Mouse (Mus musculus) embryonic facial prominence, embryonic 15.5 days (tissue): ENCODE results near the gene Fmnl1. TPM values are rescaled to one million over a fixed set of nuclear protein-coding genes. Genes with fewer than 3 reads are reported as not detected.

Experiments
- ATAC-seq: fragments of 200-750 bp; cut with Nextera tagmentation; 2 replicates; pipeline ENCODE4 v1.8.0; 2017; ENCODE audit warnings: low read depth, moderate TSS enrichment; ENCODE audit not compliant: insufficient number of reproducible peaks, low FRiP score, low TSS enrichment
- H3K27ac ChIP-seq: fragments of 300-500 bp; sonication (generic); replicated peaks from 2 replicates; pipeline ENCODE4 v1.5.1; 2015; ENCODE audit warnings: mild to moderate bottlenecking, inconsistent platforms
- H3K27me3 ChIP-seq: fragments of 300-500 bp; sonication (generic); 2 replicates; pipeline ENCODE4 v1.6.1; 2015; ENCODE audit warnings: inconsistent platforms
- H3K36me3 ChIP-seq: fragments of 300-500 bp; sonication (generic); 2 replicates; pipeline ENCODE4 v1.6.1; 2015; ENCODE audit warnings: mild to moderate bottlenecking, inconsistent platforms
- H3K4me1 ChIP-seq: fragments of 300-500 bp; sonication (generic); 2 replicates; pipeline ENCODE4 v1.6.1; 2015; ENCODE audit warnings: inconsistent platforms
- H3K4me2 ChIP-seq: fragments of 300-500 bp; sonication (generic); replicated peaks from 2 replicates; pipeline ENCODE4 v1.6.1; 2015; ENCODE audit warnings: mild to moderate bottlenecking, inconsistent platforms
- H3K4me3 ChIP-seq: fragments of 300-500 bp; sonication (generic); replicated peaks from 2 replicates; pipeline ENCODE4 v1.5.1; 2015; ENCODE audit warnings: mild to moderate bottlenecking, inconsistent platforms
- H3K9ac ChIP-seq: fragments of 300-500 bp; sonication (generic); 2 replicates; pipeline ENCODE4 v1.6.1; 2015; ENCODE audit warnings: inconsistent platforms
- H3K9me3 ChIP-seq: fragments of 300-500 bp; sonication (generic); replicated peaks from 2 replicates; pipeline ENCODE4 v1.6.1; 2016; ENCODE audit warnings: inconsistent platforms
- WGBS: fragments of 180-500 bp; shearing (Covaris S2); methylation state at CpG from one replicate; pipeline ENCODE4 v1.1.7; 2015; 5-methylcytosine and 5-hydroxymethylcytosine counted together
- polyA plus RNA-seq: library from polyadenylated mRNA; unstranded; fragments of >200 nt; fragmentation: Nextera tagmentation; extraction: Ambion mirVana; gene quantifications from 2 replicates; pipeline ENCODE4 v1.2.1, GENCODE M21; 2015

Gene Fmnl1
- 2.7 TPM in 2 replicates for polyA plus RNA-seq

GRCm38 (mm10) chr11:103170494-103171285, at the start of gene Fmnl1:
Gene Fmnl1, plus strand, starts transcription at chr11:103171107.
- 1% methylated on average over 72 of the region's 84 CpGs for WGBS

GRCm38 (mm10) chr11:103131701-103132575, 39.0 kb upstream of the Fmnl1 start, which contains the start of gene Hexim2:
Gene Hexim2, plus strand, starts transcription at chr11:103132429.
- peak within 1 kb of the TSS; percentile 98 for H3K9ac ChIP-seq
- H3K27ac ChIP-seq: peak within 1 kb of the TSS; percentile 98
- peaks cover 31% of the 10 kb centered on the region for H3K4me1 ChIP-seq
- H3K4me2 ChIP-seq: peak within 1 kb of the TSS; percentile 65
- H3K9me3 ChIP-seq: no peaks in the 10 kb centered on the region
- no peaks in the 10 kb centered on the region for H3K36me3 ChIP-seq
- peak within 1 kb of the TSS; percentile 80 for H3K4me3 ChIP-seq
- 0% methylated on average over 39 of the region's 39 CpGs for WGBS
- H3K27me3 ChIP-seq: no peaks in the 10 kb centered on the region
- peak; percentile 63 for ATAC-seq

More at GRCm38 (mm10) chr11:103170494-103171285, at the start of gene Fmnl1:
- Histone ChIP-seq H3K9ac (peak within 1 kb of the TSS; percentile 15), H3K4me3 (peak within 1 kb of the TSS; percentile 54), H3K27ac (no peak within 1 kb of the TSS), H3K9me3 (no peaks in the 10 kb centered on the region), H3K36me3 (no peaks in the 10 kb centered on the region), H3K4me1 (peaks cover 12% of the 10 kb centered on the region), H3K4me2 (peak within 1 kb of the TSS; percentile 97), H3K27me3 (peaks cover 46% of the 10 kb centered on the region)
- 0 out of 2 replicates have a peak, but pooled peaks have one; percentile 36 for ATAC-seq

- Histone ChIP-seq H3K27ac (peak overlapping the region; percentile 98), H3K4me1 (peaks cover 31% of the 10 kb centered on the region), H3K4me3 (peak overlapping the region; percentile 80), H3K4me2 (peak overlapping the region; percentile 65), H3K9me3 (no peaks in the 10 kb centered on the region), H3K27me3 (no peaks in the 10 kb centered on the region), H3K36me3 (no peaks in the 10 kb centered on the region), H3K9ac (peak overlapping the region; percentile 98)
- under 1% methylated on average over 57 of the region's 58 CpGs for WGBS
- peak; percentile 93 for ATAC-seq
Observed at GRCm38 (mm10) chr11:103132576-103133455, 38.1 kb upstream of the Fmnl1 start.

DNA sequence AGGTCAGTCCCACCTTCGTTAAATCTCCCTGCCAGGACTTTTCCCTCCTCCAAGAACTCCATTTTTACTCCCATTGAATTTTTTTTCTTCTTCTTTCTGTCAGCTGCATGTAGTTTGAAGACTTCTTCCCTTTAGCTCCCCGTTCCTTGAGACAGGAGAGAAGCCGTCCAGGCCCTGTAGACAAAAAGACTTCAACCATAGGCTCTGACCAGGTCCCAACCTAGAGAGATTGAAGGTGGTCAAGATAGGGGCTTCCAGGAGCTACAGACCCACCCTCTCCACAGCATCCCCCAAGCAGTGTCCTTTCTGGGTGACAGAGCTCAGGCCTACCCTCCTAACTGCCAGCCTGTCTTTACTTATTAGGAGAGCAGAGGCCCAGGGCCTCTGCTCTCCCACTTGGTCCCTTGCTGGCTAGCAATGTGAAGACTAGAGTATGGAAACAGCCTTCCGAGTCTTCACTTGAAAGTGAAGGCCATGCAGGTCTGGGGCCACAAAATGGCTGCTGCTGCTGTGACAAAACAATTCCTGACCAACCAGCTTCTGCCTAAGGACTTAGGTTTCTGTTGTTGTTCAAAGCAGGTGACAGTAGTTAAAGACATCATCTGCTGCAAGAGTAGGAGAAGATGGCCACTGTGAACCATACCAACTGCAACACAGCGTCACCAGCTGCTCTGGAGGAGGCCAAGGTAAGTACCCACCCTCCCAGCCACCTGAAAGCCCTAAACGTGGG, 37.3 kb upstream of the Fmnl1 start:
- H3K27ac ChIP-seq: peak overlapping the region; percentile 75
- peak overlapping the region; percentile 35 for H3K4me3 ChIP-seq
- ATAC-seq: no peak
- 50% methylated on average over 6 of the region's 6 CpGs for WGBS
- H3K4me1 ChIP-seq: peaks cover 31% of the 10 kb centered on the region
- no peaks in the 10 kb centered on the region for H3K27me3 ChIP-seq
- no peaks in the 10 kb centered on the region for H3K9me3 ChIP-seq
- peak overlapping the region; percentile 33 for H3K9ac ChIP-seq
- H3K4me2 ChIP-seq: peak overlapping the region; percentile 65
- H3K36me3 ChIP-seq: peaks cover 5% of the 10 kb centered on the region

- no peak overlapping the region for H3K9ac ChIP-seq
- peaks cover 11% of the 10 kb centered on the region for H3K36me3 ChIP-seq
- H3K4me1 ChIP-seq: peaks cover 31% of the 10 kb centered on the region
- no peak overlapping the region for H3K4me3 ChIP-seq
- 57% methylated on average over 3 of the region's 3 CpGs for WGBS
- no peaks in the 10 kb centered on the region for H3K9me3 ChIP-seq
- no peaks in the 10 kb centered on the region for H3K27me3 ChIP-seq
- H3K27ac ChIP-seq: peak overlapping the region; percentile 75
- ATAC-seq: no peak
- no peak overlapping the region for H3K4me2 ChIP-seq
Observed at GRCm38 (mm10) chr11:103134221-103134620, 36.7 kb upstream of the Fmnl1 start.

- Histone ChIP-seq H3K4me3 (no peak overlapping the region), H3K27me3 (no peaks in the 10 kb centered on the region), H3K9ac (no peak overlapping the region), H3K36me3 (peaks cover 13% of the 10 kb centered on the region), H3K4me2 (no peak overlapping the region), H3K9me3 (no peaks in the 10 kb centered on the region), H3K4me1 (peaks cover 32% of the 10 kb centered on the region), H3K27ac (no peak overlapping the region)
- WGBS: 84% methylated on average over 8 of the region's 8 CpGs
- no peak for ATAC-seq
Observed at GRCm38 (mm10) chr11:103136039-103136577, 34.8 kb upstream of the Fmnl1 start.

DNA sequence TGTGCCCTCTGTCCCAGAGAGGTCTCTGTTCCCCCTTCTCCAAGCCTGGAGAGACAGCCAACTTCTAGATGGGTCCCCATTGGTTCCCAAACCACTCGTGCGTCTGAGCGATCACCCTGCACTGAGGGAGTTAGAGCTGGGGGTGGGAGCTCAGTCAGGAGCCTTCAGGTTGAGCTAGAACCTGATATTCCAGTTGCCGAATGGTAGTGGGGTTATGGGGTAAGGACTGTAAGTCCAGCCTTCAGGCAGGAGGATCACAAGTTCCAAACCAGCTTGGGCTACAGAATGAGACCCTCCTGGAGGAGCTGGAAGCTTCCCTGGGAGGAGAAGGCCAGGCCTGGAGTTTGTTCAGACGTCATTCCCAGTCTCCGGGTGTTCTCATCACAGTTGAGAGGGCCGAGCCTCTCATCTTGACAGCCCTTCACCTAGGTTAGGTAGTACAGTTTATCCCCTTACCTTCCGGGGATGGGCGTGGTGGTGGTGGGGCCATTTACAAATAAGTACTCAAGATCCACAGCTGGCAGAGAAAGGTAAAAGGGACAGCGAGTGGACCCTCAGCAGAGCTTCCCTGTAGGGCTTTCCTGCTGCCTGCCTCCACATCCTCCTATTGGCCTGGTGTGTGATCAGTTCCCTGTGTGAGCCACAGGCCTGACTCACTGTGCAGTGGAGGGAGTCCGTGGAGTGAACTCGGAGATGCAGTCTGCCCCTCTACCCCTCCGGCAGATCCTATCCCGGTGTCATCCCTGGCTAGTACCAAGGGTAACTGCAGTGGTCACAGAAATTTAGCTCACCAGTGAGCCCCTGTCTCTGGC, 30.8 kb upstream of the Fmnl1 start:
- WGBS: 64% methylated on average over 14 of the region's 14 CpGs
- H3K27ac ChIP-seq: peak overlapping the region; percentile 88
- no peak overlapping the region for H3K9ac ChIP-seq
- no peaks in the 10 kb centered on the region for H3K9me3 ChIP-seq
- no peak overlapping the region for H3K4me2 ChIP-seq
- H3K36me3 ChIP-seq: peaks cover 13% of the 10 kb centered on the region
- no peaks in the 10 kb centered on the region for H3K27me3 ChIP-seq
- peaks cover 40% of the 10 kb centered on the region for H3K4me1 ChIP-seq
- no peak overlapping the region for H3K4me3 ChIP-seq
- no peak for ATAC-seq

- Histone ChIP-seq H3K9me3 (no peaks in the 10 kb centered on the region), H3K4me3 (no peak overlapping the region), H3K36me3 (peaks cover 13% of the 10 kb centered on the region), H3K4me2 (no peak overlapping the region), H3K9ac (no peak overlapping the region), H3K27me3 (no peaks in the 10 kb centered on the region), H3K4me1 (peaks cover 44% of the 10 kb centered on the region), H3K27ac (peak overlapping the region; percentile 88)
- no peak for ATAC-seq
- 39% methylated on average over 6 of the region's 6 CpGs for WGBS
Observed at GRCm38 (mm10) chr11:103140763-103141100, 30.2 kb upstream of the Fmnl1 start.

- 0 out of 2 replicates have a peak, but pooled peaks have one; percentile 64 for ATAC-seq
Observed at GRCm38 (mm10) chr11:103141101-103141943, 29.6 kb upstream of the Fmnl1 start.

More at GRCm38 (mm10) chr11:103141101-103141943, 29.6 kb upstream of the Fmnl1 start:
- 25% methylated on average over 11 of the region's 11 CpGs for WGBS
- peaks cover 13% of the 10 kb centered on the region for H3K36me3 ChIP-seq
- H3K27ac ChIP-seq: peak overlapping the region; percentile 88
- H3K4me2 ChIP-seq: no peak overlapping the region
- no peaks in the 10 kb centered on the region for H3K27me3 ChIP-seq
- no peak overlapping the region for H3K4me3 ChIP-seq
- no peak overlapping the region for H3K9ac ChIP-seq
- H3K9me3 ChIP-seq: no peaks in the 10 kb centered on the region
- H3K4me1 ChIP-seq: peaks cover 44% of the 10 kb centered on the region
